Mouse (Mus musculus) myocyte (in vitro differentiated cells): ENCODE data around the gene Stag1.

ENCODE experiments used
- POLR2A ChIP-seq: IDR thresholded peaks from one replicate; pipeline ENCODE4 v1.6.1; 2011; ENCODE audit warnings: low read depth, mild to moderate bottlenecking, control low read depth, moderate library complexity; ENCODE audit not compliant: insufficient read length
- SRF ChIP-seq: IDR thresholded peaks from one replicate; pipeline ENCODE4 v1.6.1; 2011; ENCODE audit warnings: low read depth; ENCODE audit not compliant: control insufficient read depth, insufficient read length
- TCF12 ChIP-seq: IDR thresholded peaks from one replicate; pipeline ENCODE4 v1.6.1; 2011; ENCODE audit warnings: mild to moderate bottlenecking, control low read depth; ENCODE audit not compliant: poor library complexity, insufficient read depth, severe bottlenecking

DNA sequence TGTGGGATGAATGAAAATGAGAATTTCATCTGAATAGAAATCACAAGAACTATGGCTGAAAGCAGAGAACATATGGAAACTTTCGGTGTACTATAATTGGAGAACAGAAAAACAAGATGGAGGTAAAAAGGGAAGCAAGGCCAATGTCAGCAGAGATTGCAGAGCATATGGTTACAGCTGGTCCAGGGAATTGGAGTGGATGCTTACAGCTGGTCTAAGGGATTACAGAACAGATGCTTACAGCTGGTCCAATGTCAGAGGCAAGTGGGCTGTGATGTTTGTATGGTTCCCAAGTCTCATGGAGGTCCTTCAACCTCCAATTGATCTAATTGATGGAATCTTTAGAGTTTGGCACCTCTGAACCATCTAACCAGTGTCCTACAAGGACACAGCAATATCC, 4.5 kb downstream of the Stag1 start:
- no peak for TF ChIP-seq POLR2A
- no peak for TF ChIP-seq TCF12
- no peak for TF ChIP-seq SRF
